Mouse (Mus musculus) limb, embryonic 13.5 days (tissue): ENCODE measurements around the gene Nap1l4. TPM values are rescaled to one million over a fixed set of nuclear protein-coding genes. Genes with fewer than 3 reads are reported as not detected.
"Not testable (repeated sequence)": the region's sequence is repeated elsewhere in the genome, so short reads cannot be mapped to it uniquely, and the experiment has no call there.

Experiments
- ATAC-seq: fragments of 200-750 bp; cut with Nextera tagmentation; 2 replicates; pipeline ENCODE4 v1.8.0; 2017; ENCODE audit warnings: low read depth, moderate number of reproducible peaks, moderate TSS enrichment; ENCODE audit not compliant: low FRiP score
- H3K27ac ChIP-seq: fragments of 300-500 bp; sonication (generic); 2 replicates; pipeline ENCODE4 v1.5.1; 2015; ENCODE audit warnings: inconsistent platforms, mild to moderate bottlenecking, moderate library complexity
- H3K27me3 ChIP-seq: fragments of 300-500 bp; sonication (generic); 2 replicates; pipeline ENCODE4 v1.6.1; 2015; ENCODE audit warnings: mild to moderate bottlenecking, inconsistent platforms
- H3K36me3 ChIP-seq: fragments of 300-500 bp; sonication (generic); 2 replicates; pipeline ENCODE4 v1.6.1; 2015; ENCODE audit warnings: inconsistent platforms, mild to moderate bottlenecking, moderate library complexity
- H3K4me1 ChIP-seq: fragments of 300-500 bp; sonication (generic); 2 replicates; pipeline ENCODE4 v1.6.1; 2015; ENCODE audit warnings: inconsistent platforms
- H3K4me2 ChIP-seq: fragments of 300-500 bp; sonication (generic); replicated peaks from 2 replicates; pipeline ENCODE4 v1.6.1; 2015; ENCODE audit warnings: inconsistent platforms, mild to moderate bottlenecking, moderate library complexity
- H3K4me3 ChIP-seq: fragments of 300-500 bp; sonication (generic); 2 replicates; pipeline ENCODE4 v1.5.1; 2015; ENCODE audit warnings: moderate library complexity, mild to moderate bottlenecking, inconsistent platforms
- H3K9ac ChIP-seq: fragments of 300-500 bp; sonication (generic); 2 replicates; pipeline ENCODE4 v1.6.1; 2015; ENCODE audit warnings: mild to moderate bottlenecking, inconsistent platforms
- H3K9me3 ChIP-seq: fragments of 300-500 bp; sonication (generic); 2 replicates; pipeline ENCODE4 v1.6.1; 2016; ENCODE audit warnings: inconsistent platforms
- WGBS: fragments of 180-500 bp; shearing (Covaris S2); methylation state at CpG from one replicate; pipeline ENCODE4 v1.1.7; 2015; 5-methylcytosine and 5-hydroxymethylcytosine counted together
- polyA plus RNA-seq: library from polyadenylated mRNA; unstranded; fragments of >200 nt; fragmentation: Nextera tagmentation; extraction: Ambion mirVana; gene quantifications from 2 replicates; pipeline ENCODE4 v1.2.1, GENCODE M21; 2015

Nap1l4 gene
- polyA plus RNA-seq, 1 experiment from 2014 or later, result 281 TPM

DNA sequence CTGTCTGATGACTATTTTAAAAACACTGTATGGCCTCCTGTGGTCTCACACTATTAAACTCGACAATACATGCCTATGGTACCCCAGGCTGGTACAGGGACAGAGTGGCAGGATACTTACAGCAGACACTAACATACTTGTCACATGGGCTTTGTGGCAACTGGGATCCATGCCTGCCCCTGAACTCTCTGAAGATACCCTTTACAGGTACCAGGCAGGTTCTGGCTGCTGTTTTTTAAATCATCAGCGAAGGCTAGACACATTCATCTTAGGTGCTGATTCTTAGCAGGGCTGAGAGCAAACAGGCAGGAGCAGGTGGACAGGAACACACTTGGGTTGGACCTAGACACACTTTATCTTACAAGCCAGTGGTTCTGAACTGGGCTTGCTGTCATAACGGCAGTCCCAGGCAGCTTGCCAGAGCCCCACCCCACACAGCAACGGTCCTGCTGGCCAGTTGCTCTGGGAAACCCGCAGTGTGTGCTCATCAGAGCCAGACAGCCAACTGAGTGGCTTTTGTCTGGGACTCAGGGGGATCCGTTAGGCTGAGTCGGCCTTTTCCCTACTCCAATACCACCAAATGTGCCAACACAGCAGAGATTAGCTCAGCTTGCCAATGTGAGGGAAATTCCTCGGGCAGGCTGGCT lies 8.2 kb upstream of the Nap1l4 start:
- no peaks in the 10 kb centered on the region for H3K9me3 ChIP-seq
- H3K4me1 ChIP-seq, result no peaks in the 10 kb centered on the region
- H3K9ac ChIP-seq, result 0 out of 2 replicates have a peak overlapping the region, but pooled peaks have one; percentile 14
- H3K27ac ChIP-seq, result no peak overlapping the region
- 88% methylated on average over 8 of the region's 8 CpGs for WGBS
- peaks cover 79% of the 10 kb centered on the region for H3K36me3 ChIP-seq
- no peaks in the 10 kb centered on the region for H3K27me3 ChIP-seq
- H3K4me2 ChIP-seq, result no peak overlapping the region
- no peak for ATAC-seq
- no peak overlapping the region for H3K4me3 ChIP-seq

DNA sequence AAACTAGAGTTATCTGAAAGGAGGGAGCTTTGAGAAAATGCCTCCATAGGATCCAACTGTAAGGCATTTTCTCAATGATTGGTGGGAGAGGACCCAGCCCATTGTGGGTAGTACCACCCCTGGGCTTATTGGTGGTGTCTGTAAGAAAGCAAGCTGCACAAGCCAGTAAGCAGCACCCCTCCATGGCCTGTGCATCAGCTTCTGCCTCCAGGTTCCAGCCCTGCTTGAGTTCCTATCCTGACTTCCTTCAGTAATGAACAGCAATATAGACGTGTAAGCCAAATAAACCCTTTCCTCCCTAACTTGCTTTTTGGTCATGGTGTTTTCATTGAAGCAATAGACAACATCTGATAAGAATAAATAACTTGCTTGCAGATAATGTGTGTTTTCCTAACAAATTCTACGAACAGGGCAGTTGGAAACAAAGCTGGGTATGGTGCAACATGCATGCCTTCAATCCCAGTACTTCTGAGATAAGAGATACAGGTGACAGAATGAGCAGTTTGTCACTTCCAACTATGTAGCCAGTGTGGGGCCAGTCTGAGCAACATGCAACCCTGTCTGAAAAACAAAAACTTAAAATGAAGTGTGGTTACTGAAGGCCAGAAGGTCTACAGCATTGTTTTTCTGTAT lies 798 bp upstream of the Nap1l4 start:
- WGBS, result 32% methylated on average over 2 of the region's 2 CpGs
- peaks cover 20% of the 10 kb centered on the region for H3K36me3 ChIP-seq
- peaks cover 30% of the 10 kb centered on the region for H3K4me1 ChIP-seq
- peak overlapping the region; percentile 74 for H3K9ac ChIP-seq
- peak overlapping the region; percentile 92 for H3K27ac ChIP-seq
- peak overlapping the region; percentile 95 for H3K4me3 ChIP-seq
- ATAC-seq, result no peak
- peak overlapping the region; percentile 84 for H3K4me2 ChIP-seq
- no peaks in the 10 kb centered on the region for H3K27me3 ChIP-seq
- no peaks in the 10 kb centered on the region for H3K9me3 ChIP-seq

DNA sequence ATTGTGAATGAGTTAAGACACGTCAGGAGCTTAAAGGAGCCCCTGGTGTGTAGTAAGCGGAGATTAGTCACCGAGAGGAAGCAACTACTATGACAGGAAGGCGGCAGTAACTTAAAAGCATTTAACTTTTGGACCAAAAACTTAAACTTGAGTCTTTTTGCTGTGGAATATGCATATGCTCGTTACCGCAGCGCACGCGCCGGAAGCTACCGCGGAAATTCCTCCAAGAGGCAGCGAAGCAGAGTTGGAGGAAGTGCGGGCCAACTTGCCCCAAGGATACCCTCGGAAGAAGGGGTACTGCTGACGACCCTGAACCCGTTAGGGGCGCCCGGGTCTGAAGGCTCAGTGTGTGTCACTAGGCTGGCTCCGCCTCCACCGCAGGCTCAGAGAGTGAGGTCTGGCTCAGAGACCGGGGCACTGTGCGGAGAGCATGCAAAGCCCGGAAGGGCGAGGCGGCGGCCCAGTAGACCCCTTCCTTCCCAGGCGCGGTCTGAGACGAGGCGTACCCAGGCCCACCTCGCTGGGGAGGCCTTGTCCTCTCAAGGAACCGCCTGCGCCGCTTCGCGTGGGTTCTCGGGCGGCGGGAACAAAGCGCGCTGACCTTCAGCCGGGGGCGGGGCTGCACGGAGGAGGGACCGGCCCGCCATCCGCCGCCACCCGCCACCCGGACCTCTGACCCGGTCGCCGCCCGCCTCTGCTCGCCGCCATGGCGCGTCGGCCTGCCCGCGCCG lies 510 bp downstream of the Nap1l4 start:
- Histone ChIP-seq H3K36me3 (peaks cover 16% of the 10 kb centered on the region), H3K9ac (peak overlapping the region; percentile 90), H3K4me2 (peak overlapping the region; percentile 84), H3K4me3 (peak overlapping the region; percentile 95), H3K4me1 (peaks cover 34% of the 10 kb centered on the region), H3K9me3 (no peaks in the 10 kb centered on the region), H3K27me3 (no peaks in the 10 kb centered on the region), H3K27ac (peak overlapping the region; percentile 88)
- peak; percentile 78 for ATAC-seq
- WGBS, result under 1% methylated on average over 58 of the region's 63 CpGs

DNA sequence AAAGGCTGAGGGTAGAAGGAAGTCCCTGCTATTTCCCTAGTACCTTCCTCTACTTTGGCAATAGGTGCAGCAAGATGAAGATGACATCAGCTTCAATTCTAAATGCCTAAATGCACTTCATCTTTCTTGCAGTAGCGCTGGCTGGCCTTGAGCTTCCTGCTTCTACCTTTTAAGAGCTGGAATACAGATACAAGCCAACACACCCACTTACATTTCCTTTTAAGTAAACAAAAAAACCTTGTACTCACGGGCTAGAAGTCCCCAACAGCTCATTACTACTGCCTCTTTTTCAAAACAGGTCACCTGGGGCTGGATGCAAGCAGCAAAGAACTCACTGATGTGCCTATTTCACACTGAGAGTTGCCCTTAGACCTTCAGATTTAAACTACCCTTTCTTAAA lies 2.4 kb downstream of the Nap1l4 start:
- no peak overlapping the region for H3K27ac ChIP-seq
- peaks cover 13% of the 10 kb centered on the region for H3K36me3 ChIP-seq
- H3K4me3 ChIP-seq, result no peak overlapping the region
- peak overlapping the region; percentile 27 for H3K4me2 ChIP-seq
- ATAC-seq, result no peak
- H3K4me1 ChIP-seq, result peaks cover 37% of the 10 kb centered on the region
- 60% methylated on average over 2 of the region's 2 CpGs for WGBS
- H3K27me3 ChIP-seq, result no peaks in the 10 kb centered on the region
- H3K9me3 ChIP-seq, result no peaks in the 10 kb centered on the region
- H3K9ac ChIP-seq, result peak overlapping the region; percentile 60

DNA sequence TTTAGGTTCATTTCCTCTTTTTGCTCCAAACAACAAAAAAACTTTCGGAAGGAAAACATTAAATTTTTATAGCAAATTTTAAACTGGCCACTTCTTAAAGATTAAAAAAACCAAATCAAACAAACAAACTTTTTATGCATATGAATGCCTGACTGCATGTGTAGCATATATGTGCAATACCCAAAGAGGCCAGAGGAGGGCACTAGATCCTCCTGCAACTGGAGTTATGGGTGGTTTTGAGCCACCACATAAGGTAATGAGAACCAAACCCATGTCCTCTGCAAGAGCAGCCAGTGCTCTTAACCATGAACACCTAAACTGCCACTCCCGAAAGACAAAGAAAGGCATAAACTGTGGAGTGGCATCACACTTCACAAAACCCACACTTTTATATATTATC lies 4.5 kb downstream of the Nap1l4 start:
- Histone ChIP-seq H3K27ac (no peak overlapping the region), H3K4me1 (peaks cover 31% of the 10 kb centered on the region), H3K9me3 (no peaks in the 10 kb centered on the region), H3K4me2 (no peak overlapping the region), H3K9ac (no peak overlapping the region), H3K4me3 (no peak overlapping the region), H3K36me3 (peaks cover 27% of the 10 kb centered on the region), H3K27me3 (no peaks in the 10 kb centered on the region)
- 90% methylated on average over 2 of the region's 2 CpGs for WGBS
- ATAC-seq, result no peak

DNA sequence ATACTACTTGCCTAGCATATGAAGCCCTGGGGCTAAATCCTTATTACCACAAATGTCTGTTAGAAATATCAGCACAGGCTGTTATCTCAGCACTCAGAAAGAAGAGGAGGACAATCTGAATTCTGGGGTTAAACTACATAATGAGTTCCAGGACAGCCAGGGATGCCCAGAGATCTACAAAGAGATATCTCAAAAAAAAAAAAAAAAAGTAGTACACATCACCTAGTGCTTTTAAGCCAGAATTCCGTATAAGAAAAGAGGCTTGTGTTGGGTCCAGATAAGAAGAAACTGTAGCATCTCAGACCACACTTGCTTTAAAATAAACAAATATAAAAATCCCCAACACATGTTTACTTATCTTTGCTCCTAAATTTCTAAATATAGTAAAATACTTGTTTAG lies 10.2 kb downstream of the Nap1l4 start:
- no peak overlapping the region for H3K4me3 ChIP-seq
- no peak overlapping the region for H3K27ac ChIP-seq
- no peaks in the 10 kb centered on the region for H3K9me3 ChIP-seq
- H3K27me3 ChIP-seq, result no peaks in the 10 kb centered on the region
- ATAC-seq, result no peak
- no peak overlapping the region for H3K4me2 ChIP-seq
- H3K36me3 ChIP-seq, result peaks cover 67% of the 10 kb centered on the region
- no peak overlapping the region for H3K9ac ChIP-seq
- peaks cover 5% of the 10 kb centered on the region; the same call in 1 of the 2 replicates for H3K4me1 ChIP-seq
- 69% methylated on average over 1 of the region's 1 CpGs for WGBS

DNA sequence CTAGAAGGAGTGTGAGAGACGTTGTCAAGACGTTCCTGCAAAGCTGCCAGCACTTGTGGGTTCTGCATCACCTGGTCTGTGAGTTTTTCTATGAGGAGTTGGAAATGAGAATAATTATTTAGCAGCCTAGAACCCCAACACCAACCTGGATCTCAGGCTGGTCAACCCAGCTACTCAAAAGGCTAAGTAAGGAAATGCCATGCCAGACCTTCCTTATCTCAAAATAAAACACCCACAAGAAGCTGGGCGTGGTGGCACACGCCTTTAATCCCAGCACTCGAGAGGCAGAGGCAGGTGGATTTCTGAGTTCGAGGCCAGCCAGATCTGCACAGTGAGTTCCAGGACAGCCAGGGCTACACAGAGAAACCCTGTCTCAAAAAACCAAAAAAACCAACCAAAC lies 10.7 kb downstream of the Nap1l4 start:
- not testable (repeated sequence) for H3K4me2 ChIP-seq, ATAC-seq, H3K27ac ChIP-seq, H3K4me1 ChIP-seq, H3K9ac ChIP-seq, H3K27me3 ChIP-seq, H3K9me3 ChIP-seq, H3K4me3 ChIP-seq
- 92% methylated on average over 6 of the region's 6 CpGs for WGBS
- H3K36me3 ChIP-seq, result peaks cover 71% of the 10 kb centered on the region

DNA sequence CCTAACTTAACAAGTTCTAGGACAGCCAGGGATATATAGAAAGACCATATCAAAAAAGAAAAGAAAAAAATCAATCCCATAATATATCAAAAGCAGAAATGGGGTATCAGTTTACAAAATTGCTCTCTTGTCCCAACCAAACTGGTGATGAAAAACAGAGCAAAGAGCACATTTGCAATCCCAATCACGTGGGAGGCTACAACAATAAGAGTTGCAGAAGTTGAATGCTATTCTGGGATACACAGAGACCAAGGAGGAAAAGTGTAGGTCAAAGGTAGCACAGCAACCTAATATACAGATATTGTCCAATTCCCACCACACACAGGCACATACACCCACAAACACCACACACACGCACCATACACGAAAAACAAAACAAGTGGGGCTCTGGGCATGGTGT lies 12.7 kb downstream of the Nap1l4 start:
- Histone ChIP-seq H3K9me3 (no peaks in the 10 kb centered on the region), H3K9ac (no peak overlapping the region), H3K27me3 (no peaks in the 10 kb centered on the region), H3K4me3 (no peak overlapping the region), H3K4me1 (no peaks in the 10 kb centered on the region), H3K4me2 (no peak overlapping the region), H3K36me3 (peaks cover 90% of the 10 kb centered on the region), H3K27ac (no peak overlapping the region)
- 92% methylated on average over 3 of the region's 3 CpGs for WGBS
- no peak for ATAC-seq

DNA sequence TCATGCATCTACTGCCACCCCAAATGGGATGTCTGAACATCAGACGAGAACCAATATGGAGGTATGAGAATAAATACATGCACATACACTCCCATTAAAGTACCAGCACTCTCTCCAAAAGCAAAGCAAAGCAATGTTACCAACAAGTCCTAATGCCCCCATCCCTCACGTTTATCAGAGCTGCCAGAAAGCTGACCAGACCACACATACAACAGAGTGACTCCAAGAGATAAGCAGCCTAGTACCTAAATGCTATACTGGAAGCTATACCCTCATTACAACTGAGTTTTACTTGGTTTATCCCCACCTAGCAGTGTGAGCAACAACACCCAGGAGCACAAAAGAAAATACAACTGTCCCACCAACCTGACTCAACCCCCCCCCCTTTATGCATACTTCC lies 15.6 kb downstream of the Nap1l4 start:
- H3K36me3 ChIP-seq, result peaks cover 99% of the 10 kb centered on the region
- WGBS, result 84% methylated on average over 2 of the region's 2 CpGs

DNA sequence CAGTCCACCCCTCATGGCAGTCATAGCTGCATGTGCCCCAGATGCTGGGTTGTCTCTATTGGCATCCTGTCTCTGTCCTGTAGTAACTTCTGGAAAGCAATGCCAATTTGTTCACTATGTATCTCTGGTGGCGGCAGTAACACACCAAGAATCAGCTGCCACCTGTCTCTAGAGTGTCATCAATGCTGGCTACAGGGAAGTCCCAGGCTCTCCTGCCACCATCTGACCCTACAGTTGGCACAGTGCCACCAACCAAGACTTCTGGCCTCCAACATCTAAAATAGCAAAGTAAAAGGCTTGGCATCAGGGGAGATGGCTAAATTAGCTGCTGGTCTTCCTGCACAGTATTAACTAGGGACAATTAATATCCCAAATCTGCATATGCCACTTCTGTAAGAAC lies 16.5 kb downstream of the Nap1l4 start:
- H3K4me2 ChIP-seq, result no peak overlapping the region
- H3K9me3 ChIP-seq, result no peaks in the 10 kb centered on the region
- no peak for ATAC-seq
- no peaks in the 10 kb centered on the region for H3K4me1 ChIP-seq
- no peak overlapping the region for H3K27ac ChIP-seq
- H3K36me3 ChIP-seq, result peaks cover 99% of the 10 kb centered on the region
- H3K9ac ChIP-seq, result no peak overlapping the region
- H3K27me3 ChIP-seq, result no peaks in the 10 kb centered on the region
- WGBS, result 89% methylated on average over 1 of the region's 1 CpGs
- H3K4me3 ChIP-seq, result no peak overlapping the region

More for the DNA sequence above, 15.6 kb downstream of the Nap1l4 start:
- no peaks in the 10 kb centered on the region for H3K4me1 ChIP-seq
- H3K27ac ChIP-seq, result no peak overlapping the region
- ATAC-seq, result no peak
- no peak overlapping the region for H3K4me3 ChIP-seq
- no peaks in the 10 kb centered on the region for H3K9me3 ChIP-seq
- no peaks in the 10 kb centered on the region for H3K27me3 ChIP-seq
- no peak overlapping the region for H3K9ac ChIP-seq
- no peak overlapping the region for H3K4me2 ChIP-seq

DNA sequence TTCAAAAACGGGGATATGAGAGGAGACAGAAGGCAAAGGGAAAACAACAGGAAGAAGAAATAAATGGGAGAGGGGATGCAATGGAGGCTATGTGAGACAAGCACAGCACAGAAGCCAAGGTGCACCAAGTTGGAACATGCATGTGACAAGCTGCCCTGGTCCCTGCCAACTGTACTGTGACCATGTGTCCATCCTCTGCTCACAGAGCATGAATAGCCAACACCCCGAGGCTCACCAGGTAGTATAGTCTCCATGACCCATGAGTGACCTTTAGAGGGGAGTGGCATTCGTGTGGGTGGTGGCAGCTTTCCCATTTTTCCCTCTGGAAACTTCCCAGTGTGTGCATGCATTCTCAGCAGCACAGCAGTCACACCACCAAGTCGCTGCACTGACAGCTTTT lies 29.6 kb downstream of the Nap1l4 start:
- WGBS, result 83% methylated on average over 4 of the region's 4 CpGs
- no peak for ATAC-seq

DNA sequence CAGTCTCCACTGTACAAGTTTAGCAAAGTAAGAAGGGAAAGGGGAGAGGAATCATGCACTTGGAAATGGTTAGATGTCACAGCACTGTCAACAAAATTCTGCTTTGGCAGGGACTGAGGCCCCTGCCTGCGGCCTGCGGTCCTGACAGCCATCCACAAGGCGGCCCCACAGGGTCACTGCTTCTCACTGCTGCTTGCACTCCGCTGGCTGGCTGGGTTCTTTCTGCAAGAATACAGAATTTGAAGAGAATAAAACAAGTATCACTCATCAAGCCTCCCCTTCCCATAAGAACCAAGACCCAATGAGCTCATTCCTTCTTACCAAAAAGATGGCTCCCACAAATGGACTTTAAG lies 34.5 kb downstream of the Nap1l4 start:
- Histone ChIP-seq H3K27me3 (no peaks in the 10 kb centered on the region), H3K4me1 (no peaks in the 10 kb centered on the region), H3K4me3 (no peak overlapping the region), H3K27ac (no peak overlapping the region), H3K4me2 (no peak overlapping the region), H3K36me3 (peaks cover 78% of the 10 kb centered on the region), H3K9ac (no peak overlapping the region), H3K9me3 (no peaks in the 10 kb centered on the region)
- ATAC-seq, result no peak
- 95% methylated on average over 4 of the region's 4 CpGs for WGBS

More for the DNA sequence above, 29.6 kb downstream of the Nap1l4 start:
- Histone ChIP-seq H3K27ac (no peak overlapping the region), H3K4me2 (no peak overlapping the region), H3K9me3 (no peaks in the 10 kb centered on the region), H3K9ac (no peak overlapping the region), H3K36me3 (peaks cover 98% of the 10 kb centered on the region), H3K4me1 (no peaks in the 10 kb centered on the region), H3K27me3 (no peaks in the 10 kb centered on the region), H3K4me3 (no peak overlapping the region)
